Mouse (Mus musculus) lung, adult 2 months (tissue): ENCODE measurements around the gene Pla1a.

Source experiments
- CTCF ChIP-seq: fragments of 200-500 bp; IDR thresholded peaks from 2 replicates; pipeline ENCODE4 v1.5.1; 2011; ENCODE audit warnings: mild to moderate bottlenecking, low read length, control low read depth; ENCODE audit not compliant: insufficient read depth
- POLR2A ChIP-seq: fragments of 200-500 bp; IDR thresholded peaks from 2 replicates; pipeline ENCODE4 v1.6.1; 2011; ENCODE audit warnings: low read depth, mild to moderate bottlenecking, control low read depth, low read length, borderline replicate concordance; ENCODE audit errors: extremely low read depth

DNA sequence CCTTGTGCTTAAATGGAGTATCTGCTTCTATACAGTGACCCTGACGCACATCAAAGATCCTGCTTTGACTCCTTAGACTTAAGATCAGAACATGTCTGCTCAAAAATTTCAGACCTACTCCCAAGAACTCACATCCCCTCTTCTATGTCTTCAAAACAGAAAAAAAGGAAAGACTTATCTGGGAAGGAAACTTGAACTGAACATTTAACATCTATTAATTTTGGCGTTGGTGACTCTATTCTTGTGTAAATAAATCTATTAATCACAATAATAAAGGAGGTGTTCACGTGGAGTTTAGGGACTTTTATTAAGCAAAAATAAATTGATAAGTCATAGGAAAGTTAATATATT is 20.2 kb upstream of the Pla1a start:
- TF ChIP-seq CTCF: no peak
- no peak for TF ChIP-seq POLR2A
